ENCODE assay signal across 8 mouse cellular contexts in the genomic region with DNA sequence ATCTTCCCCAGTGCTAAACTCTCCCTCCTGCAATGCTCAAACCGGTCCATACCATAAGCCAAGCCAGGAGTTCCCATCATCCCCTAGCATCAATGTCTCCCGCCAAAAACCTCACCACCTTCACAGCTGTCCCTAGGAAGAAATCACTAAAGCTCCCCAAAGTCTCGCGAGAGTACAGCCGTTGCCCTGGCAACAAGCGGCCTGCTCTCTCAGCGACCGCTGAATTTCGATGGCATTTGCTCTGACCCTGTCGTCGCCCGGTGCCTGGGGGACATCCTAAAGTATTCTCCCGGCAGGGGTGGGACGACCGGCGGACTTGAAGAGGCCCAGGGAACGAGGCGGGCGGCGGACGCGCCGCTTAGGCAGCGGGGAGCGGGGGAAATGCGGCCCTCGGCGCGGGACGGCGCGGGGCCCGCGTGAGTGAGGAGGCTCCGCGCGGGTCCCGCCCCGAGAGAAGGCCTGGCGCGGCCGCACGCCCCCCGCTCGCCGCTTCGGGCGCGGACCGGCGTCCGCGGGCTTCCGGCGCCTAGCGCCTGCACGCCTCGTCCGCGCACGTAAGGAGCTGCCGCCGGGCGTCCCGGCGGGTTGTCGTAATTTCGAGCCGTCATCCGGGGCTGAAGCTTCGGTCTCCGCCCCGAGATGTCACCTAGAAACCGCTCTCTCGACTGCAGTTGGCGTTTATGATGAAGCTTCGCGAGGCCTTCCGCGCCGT. TPM values are rescaled to one million over a fixed set of nuclear protein-coding genes. Genes with fewer than 3 reads are reported as not detected.
DNase-seq lines count a peak whose midpoint lies in the region; ATAC-seq lines count a peak whose summit lies in the region.

TSS of gene Agbl3 (plus strand) at position 202 of the 712 bp plus-strand sequence.

- peaks cover 2% of the 10 kb centered on the region; the same call in 1 of the 2 replicates for H3K4me1 ChIP-seq in heart, embryonic 10.5 days
- H3K4me1 ChIP-seq in kidney, embryonic 15.5 days = peaks cover 4% of the 10 kb centered on the region

- peak; percentile 98 for DNase-seq in A20 (ENCODE audit: low read depth, low spot score)
- peak; percentile 97 for DNase-seq in brain, adult 2 months (ENCODE audit: low read depth, low spot score)
- DNase-seq in heart, embryonic 10.5 days (ENCODE audit: low spot score) = peak; percentile 97
- DNase-seq in liver = peak; percentile 96
- DNase-seq in spleen, postnatal 4 days (ENCODE audit: low spot score in 2 of 2) = peak; percentile 94 to 98

- H3K36me3 ChIP-seq in heart, embryonic 10.5 days = no peaks in the 10 kb centered on the region
- 0 out of 2 replicates have a peak, but pooled peaks cover 2% of the 10 kb centered on the region for H3K36me3 ChIP-seq in kidney, embryonic 15.5 days

- peak within 1 kb of the TSS; percentile 84 for H3K9ac ChIP-seq in kidney, embryonic 15.5 days

- peak within 1 kb of the TSS; percentile 99 for H3K27ac ChIP-seq in heart, embryonic 10.5 days
- H3K27ac ChIP-seq in kidney, embryonic 15.5 days = peak within 1 kb of the TSS; percentile 96

- no peaks in the 10 kb centered on the region for H3K9me3 ChIP-seq in heart, embryonic 10.5 days
- no peaks in the 10 kb centered on the region for H3K9me3 ChIP-seq in kidney, embryonic 15.5 days (replicated peaks)

- peak within 1 kb of the TSS; percentile 86 for H3K4me2 ChIP-seq in kidney, embryonic 15.5 days

- peak within 1 kb of the TSS; percentile 82 for H3K4me3 ChIP-seq in heart, embryonic 10.5 days
- peak within 1 kb of the TSS; percentile 70 for H3K4me3 ChIP-seq in kidney, embryonic 15.5 days (replicated peaks)

- ATAC-seq in erythroblast, adult 5-6 weeks (replicated peaks; ENCODE audit: low FRiP score, poor library complexity, severe bottlenecking) = peak; percentile 92
- ATAC-seq in kidney, embryonic 15.5 days (replicated peaks; ENCODE audit: low FRiP score) = peak; percentile 94
- peak; percentile 94 for ATAC-seq in monocyte, adult 5-6 weeks (replicated peaks; ENCODE audit: insufficient number of reproducible peaks, low FRiP score, low TSS enrichment, poor library complexity, severe bottlenecking)

- no peaks in the 10 kb centered on the region for H3K27me3 ChIP-seq in heart, embryonic 10.5 days (ENCODE audit: insufficient read depth, poor library complexity, severe bottlenecking)
- H3K27me3 ChIP-seq in kidney, embryonic 15.5 days = no peaks in the 10 kb centered on the region

- WGBS in heart, embryonic 10.5 days = under 1% methylated on average over 81 of the region's 81 CpGs
- under 1% methylated on average over 81 of the region's 81 CpGs for WGBS in kidney, embryonic 15.5 days

RNA-seq across cellular contexts. Expression of gene Agbl3, which starts in this region (rescaled TPM):
- 1.2 and 4.4 TPM in 2 replicates for total RNA-seq in erythroblast, adult 5-6 weeks (2015; ENCODE audit: low replicate concordance)
- 2.0 and 4.6 TPM in 2 replicates for total RNA-seq in erythroblast, adult 5-6 weeks (2017; ENCODE audit: low replicate concordance)
- 4.0 and 6.0 TPM in 2 replicates for polyA plus RNA-seq in heart, embryonic 10.5 days (2016; fragmentation: Nextera tagmentation; extraction: Ambion mirVana)
- 6.1 and 6.5 TPM in 2 replicates for polyA plus RNA-seq in kidney, embryonic 15.5 days (2015; fragmentation: Nextera tagmentation; extraction: Ambion mirVana)
- total RNA-seq in monocyte, adult 5-6 weeks (2017) = 0.53 to 3.0 TPM in 2 of 3 replicates, not detected in the other

Comparison
In these comparisons a context has a peak if more than half of its experiments do, and no peak if none do; other contexts are left out.
1. Peak in every context shown above with its lines: DNase-seq, ATAC-seq, H3K4me3 ChIP-seq and H3K27ac ChIP-seq.